Mouse (Mus musculus): Measurements from ENCODE around the gene Olfr1424. TPM values are rescaled to one million over a fixed set of nuclear protein-coding genes. Genes with fewer than 3 reads are reported as not detected.
A peak's percentile ranks its signal among the peaks of the same experiment; 100 is the strongest.

Gene Olfr1424
- polyA plus RNA-seq, 1 experiment from 2014 or later: not detected

DNA sequence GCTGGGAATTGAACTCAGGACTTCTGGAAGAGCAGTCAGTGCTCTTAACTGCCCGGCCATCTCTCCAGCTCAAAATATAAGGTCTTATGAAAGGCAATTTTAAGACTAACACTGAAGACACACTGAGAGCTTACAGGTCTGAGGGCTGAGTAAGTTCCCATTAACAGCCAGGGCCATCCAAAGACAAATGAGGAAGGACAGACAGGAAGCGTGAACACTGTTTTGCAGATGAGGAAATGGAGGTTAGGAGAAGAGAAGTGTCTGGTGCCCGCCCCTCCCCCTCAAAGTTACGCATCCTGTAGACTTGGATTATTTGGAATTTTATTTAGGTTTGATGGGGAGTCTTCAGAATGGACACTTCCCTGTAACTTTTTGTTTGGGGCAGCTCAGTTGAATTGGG, 38.3 kb downstream of the Olfr1424 start:
- no peaks in the 10 kb centered on the region for H3K36me3 ChIP-seq
- no peaks in the 10 kb centered on the region for H3K9me3 ChIP-seq (replicated peaks)
- no peak overlapping the region for H3K9ac ChIP-seq
- no peaks in the 10 kb centered on the region for H3K27me3 ChIP-seq
- no peak overlapping the region for H3K27ac ChIP-seq
- no peak overlapping the region for H3K4me2 ChIP-seq
- no peak overlapping the region for H3K4me3 ChIP-seq
- 78% methylated on average over 4 of the region's 4 CpGs for WGBS
- no peak for ATAC-seq (replicated peaks; ENCODE audit: insufficient number of reproducible peaks, insufficient read depth, low FRiP score, low read depth)
- no peaks in the 10 kb centered on the region for H3K4me1 ChIP-seq (replicated peaks)

DNA sequence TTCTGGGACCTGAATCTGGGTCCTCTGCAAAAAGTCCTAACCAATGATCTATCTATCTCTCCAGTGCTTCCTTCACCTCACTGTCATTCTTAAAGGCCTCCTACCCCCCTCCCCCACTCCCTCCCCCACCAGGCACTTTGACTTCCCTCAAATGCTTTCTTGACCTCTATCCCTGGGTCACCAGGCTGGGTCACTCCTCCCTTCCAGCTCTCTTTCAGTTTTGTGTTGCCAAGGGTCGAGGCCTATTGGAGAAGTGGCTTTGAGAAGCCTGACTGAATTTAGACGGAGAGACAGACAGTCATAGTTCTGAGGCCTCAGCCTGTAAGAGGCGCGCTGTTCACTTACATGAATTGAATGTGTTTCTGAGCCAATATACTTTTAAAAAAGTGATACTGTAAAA, 46.3 kb downstream of the Olfr1424 start:
- Histone ChIP-seq H3K4me2 (no peak overlapping the region), H3K27me3 (no peaks in the 10 kb centered on the region)
- 84% methylated on average over 4 of the region's 4 CpGs for WGBS

DNA sequence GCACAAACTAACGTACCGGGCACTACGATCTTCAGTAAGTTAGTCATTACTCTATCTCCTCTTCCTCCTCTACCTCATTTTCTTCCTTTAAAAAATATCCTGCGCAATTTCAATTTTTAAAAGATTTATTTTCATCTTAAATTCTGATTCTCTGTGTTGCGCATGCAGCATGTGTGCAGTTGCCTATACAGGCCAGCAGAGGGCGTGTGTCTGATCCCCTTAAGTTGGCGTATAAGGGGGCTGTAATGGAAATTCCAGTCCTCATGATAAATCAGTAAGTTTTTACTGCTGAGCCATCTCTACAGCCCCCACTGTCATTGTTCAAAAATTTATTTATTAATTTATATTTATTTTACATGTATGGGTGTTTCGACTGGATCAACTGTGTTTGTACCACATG, 46.8 kb downstream of the Olfr1424 start:
- Histone ChIP-seq H3K9ac (no peak overlapping the region), H3K36me3 (no peaks in the 10 kb centered on the region), H3K27ac (no peak overlapping the region), H3K27me3 (no peaks in the 10 kb centered on the region), H3K4me2 (no peak overlapping the region), H3K9me3 (replicated peaks) (no peaks in the 10 kb centered on the region), H3K4me3 (no peak overlapping the region), H3K4me1 (replicated peaks) (no peaks in the 10 kb centered on the region)
- 62% methylated on average over 8 of the region's 8 CpGs for WGBS
- ATAC-seq (replicated peaks; ENCODE audit: insufficient number of reproducible peaks, insufficient read depth, low FRiP score, low read depth): no peak

More for the DNA sequence above, 46.3 kb downstream of the Olfr1424 start:
- no peaks in the 10 kb centered on the region for H3K9me3 ChIP-seq (replicated peaks)
- no peak overlapping the region for H3K4me3 ChIP-seq
- H3K27ac ChIP-seq: no peak overlapping the region
- H3K4me1 ChIP-seq (replicated peaks): no peaks in the 10 kb centered on the region
- no peak overlapping the region for H3K9ac ChIP-seq
- no peaks in the 10 kb centered on the region for H3K36me3 ChIP-seq
- no peak for ATAC-seq (replicated peaks; ENCODE audit: insufficient number of reproducible peaks, insufficient read depth, low FRiP score, low read depth)

DNA sequence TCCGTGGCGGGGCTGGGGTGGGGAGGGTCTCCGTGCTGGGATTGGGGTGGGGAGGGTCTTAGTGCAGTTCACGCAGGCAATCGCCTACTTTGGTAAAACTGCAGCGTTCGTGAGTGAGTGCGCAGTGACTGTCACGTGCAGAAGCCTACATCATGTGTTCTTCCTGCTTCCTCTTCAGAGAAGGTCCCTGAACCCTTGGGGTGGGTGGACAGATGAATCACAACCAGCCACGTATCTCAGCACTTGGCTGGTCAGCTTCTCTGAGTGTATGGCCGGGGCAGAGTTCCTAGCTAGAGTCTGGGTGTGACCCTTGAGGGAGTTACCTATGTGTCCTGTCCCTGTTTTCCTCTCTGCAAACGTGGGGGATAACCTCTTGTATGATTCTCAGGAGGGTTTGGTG, 49.3 kb downstream of the Olfr1424 start:
- Histone ChIP-seq H3K4me1 (replicated peaks) (0 out of 2 replicates have a peak, but pooled peaks cover 10% of the 10 kb centered on the region), H3K27ac (peak overlapping the region; percentile 51), H3K36me3 (no peaks in the 10 kb centered on the region), H3K9me3 (replicated peaks) (no peaks in the 10 kb centered on the region), H3K9ac (peak overlapping the region; percentile 47), H3K4me2 (peak overlapping the region; percentile 79), H3K4me3 (peak overlapping the region; percentile 67), H3K27me3 (no peaks in the 10 kb centered on the region)
- WGBS: 2% methylated on average over 12 of the region's 12 CpGs
- ATAC-seq (replicated peaks; ENCODE audit: insufficient number of reproducible peaks, insufficient read depth, low FRiP score, low read depth): no peak

DNA sequence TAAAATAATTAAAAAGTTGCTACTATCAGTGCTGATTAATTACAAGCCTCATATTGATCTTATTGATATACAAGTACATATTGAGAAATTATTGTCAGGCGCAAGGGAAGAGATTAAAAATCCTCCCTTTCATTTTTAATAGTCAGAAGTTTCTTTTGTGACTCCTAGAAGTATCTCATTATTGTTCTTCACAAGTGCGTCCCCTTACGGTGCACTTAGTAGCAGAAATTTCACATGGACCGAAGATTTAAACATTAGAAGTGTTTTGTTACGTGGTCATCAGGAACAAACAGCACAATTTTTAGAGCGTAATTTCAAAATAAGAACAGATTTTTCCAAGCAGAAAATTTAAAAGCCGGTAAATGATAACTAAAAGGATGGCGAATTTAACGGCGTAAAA, 49.9 kb downstream of the Olfr1424 start:
- Histone ChIP-seq H3K4me1 (replicated peaks) (peaks cover 10% of the 10 kb centered on the region; the same call in 1 of the 2 replicates), H3K27ac (peak overlapping the region; percentile 87), H3K27me3 (no peaks in the 10 kb centered on the region), H3K36me3 (no peaks in the 10 kb centered on the region), H3K4me3 (peak overlapping the region; percentile 67), H3K9ac (peak overlapping the region; percentile 47; the same call in 1 of the 2 replicates), H3K9me3 (replicated peaks) (no peaks in the 10 kb centered on the region), H3K4me2 (peak overlapping the region; percentile 79)
- 2% methylated on average over 10 of the region's 10 CpGs for WGBS
- no peak for ATAC-seq (replicated peaks; ENCODE audit: insufficient number of reproducible peaks, insufficient read depth, low FRiP score, low read depth)

DNA sequence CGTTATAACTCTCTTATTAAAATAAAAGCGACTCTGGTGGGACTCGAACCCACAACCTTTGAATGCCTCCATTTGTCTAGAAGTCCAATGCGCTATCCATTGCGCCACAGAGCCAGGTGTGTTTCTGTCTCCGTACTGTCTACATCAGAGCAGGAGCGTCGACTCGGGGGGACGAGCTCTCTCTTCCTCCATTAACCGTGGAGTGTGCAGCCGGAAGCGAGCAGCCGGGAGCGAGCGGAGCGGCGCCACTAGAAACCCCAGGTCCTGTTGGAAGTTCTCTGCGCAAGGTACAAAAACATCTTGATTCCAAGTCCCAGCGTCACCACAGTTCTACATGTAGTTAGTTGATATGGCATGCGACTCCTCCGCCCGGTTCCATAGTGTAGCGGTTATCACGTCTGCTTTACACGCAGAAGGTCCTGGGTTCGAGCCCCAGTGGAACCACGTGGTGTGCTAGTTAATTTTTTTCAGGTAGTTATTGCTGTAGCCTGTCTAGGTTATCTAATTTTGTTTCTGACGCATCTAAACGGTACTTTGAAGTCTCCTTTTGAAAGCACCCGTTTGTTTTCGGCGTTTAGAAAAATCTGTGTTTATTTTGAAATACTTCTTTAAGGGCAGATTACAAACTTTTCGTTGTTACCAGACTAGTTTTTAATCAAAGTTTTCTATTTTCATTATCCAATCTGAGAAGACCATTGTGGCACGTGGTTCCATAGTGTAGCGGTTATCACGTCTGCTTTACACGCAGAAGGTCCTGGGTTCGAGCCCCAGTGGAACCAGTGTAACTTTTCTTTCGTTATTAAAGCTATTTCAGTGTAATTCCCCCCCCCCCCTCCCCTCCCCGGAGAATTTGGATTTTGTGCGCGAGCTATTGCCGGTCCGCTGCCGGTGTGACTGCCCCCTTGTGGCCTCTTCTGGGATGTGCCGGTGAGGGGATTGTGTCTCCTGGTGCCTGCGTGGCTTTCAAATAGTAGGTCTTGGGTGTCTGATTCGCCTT, 50.6 kb downstream of the Olfr1424 start:
- peak overlapping the region; percentile 79 for H3K4me2 ChIP-seq
- peak overlapping the region; percentile 67 for H3K4me3 ChIP-seq
- peak; percentile 80 for ATAC-seq (replicated peaks; ENCODE audit: insufficient number of reproducible peaks, insufficient read depth, low FRiP score, low read depth)

DNA sequence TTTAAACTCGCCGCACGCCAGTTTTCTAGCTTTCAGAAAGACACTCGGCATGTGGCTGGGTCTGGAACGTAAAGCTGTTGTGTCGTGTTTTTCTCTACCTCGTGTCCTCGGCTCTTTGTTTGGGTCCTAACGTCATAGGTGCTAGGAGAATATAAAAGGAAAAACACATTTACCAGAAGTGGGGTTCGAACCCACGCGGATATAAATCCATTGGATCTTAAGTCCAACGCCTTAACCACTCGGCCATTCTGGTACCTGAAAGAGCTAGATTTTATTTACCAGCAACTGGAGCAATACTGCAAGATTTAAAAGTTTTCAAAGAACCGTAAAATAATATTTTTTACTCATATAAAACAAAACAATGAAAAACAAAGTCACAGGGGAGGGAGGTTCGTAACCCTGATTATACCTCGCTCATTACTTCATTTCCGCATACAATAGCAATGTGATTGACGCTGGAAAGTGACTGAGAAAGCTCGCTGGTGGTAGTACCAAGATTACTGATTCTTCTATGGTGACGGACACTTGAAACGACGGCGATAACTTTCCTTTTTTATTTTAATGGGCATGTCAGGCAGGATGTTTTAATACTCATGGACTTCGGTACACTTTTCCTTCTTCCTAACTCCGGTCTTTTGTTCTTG, 51.4 kb downstream of the Olfr1424 start:
- 0 out of 2 replicates have a peak, but pooled peaks have one; percentile 23 for ATAC-seq (replicated peaks; ENCODE audit: insufficient number of reproducible peaks, insufficient read depth, low FRiP score, low read depth)
- Histone ChIP-seq H3K4me2 (peak overlapping the region; percentile 79), H3K36me3 (no peaks in the 10 kb centered on the region), H3K27ac (peak overlapping the region; percentile 87), H3K9me3 (replicated peaks) (no peaks in the 10 kb centered on the region), H3K9ac (peak overlapping the region; percentile 63), H3K4me1 (replicated peaks) (peaks cover 23% of the 10 kb centered on the region), H3K4me3 (peak overlapping the region; percentile 67), H3K27me3 (no peaks in the 10 kb centered on the region)
- WGBS: under 1% methylated on average over 26 of the region's 26 CpGs

More for the DNA sequence above, 50.6 kb downstream of the Olfr1424 start:
- Histone ChIP-seq H3K4me1 (replicated peaks) (peaks cover 17% of the 10 kb centered on the region), H3K9me3 (replicated peaks) (no peaks in the 10 kb centered on the region), H3K9ac (peak overlapping the region; percentile 47), H3K27me3 (no peaks in the 10 kb centered on the region), H3K27ac (peak overlapping the region; percentile 87), H3K36me3 (no peaks in the 10 kb centered on the region)
- under 1% methylated on average over 49 of the region's 49 CpGs for WGBS

DNA sequence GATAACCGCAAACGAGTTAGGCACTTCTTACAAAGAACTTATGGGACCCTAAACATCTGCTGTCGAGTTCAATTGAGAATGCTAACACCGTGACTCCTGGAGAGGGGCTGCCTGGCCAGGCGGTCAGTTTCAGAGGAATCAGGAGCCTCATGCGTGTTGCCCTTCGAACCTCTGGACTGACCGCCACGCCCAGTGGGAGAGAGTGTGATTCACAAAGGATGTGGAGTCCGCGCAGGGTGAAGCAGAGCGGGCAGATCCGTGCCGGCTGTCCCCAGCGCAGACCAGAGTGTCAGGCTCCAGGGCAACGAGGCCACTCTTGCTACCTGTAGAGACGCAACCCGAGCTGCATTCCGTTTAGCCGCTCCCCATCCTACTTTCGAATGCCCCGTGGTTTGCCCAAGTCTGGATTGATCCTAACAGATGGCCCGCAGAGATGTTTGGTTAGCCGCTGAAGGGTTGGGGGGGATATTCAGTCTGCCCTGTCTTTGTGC, 52.2 kb downstream of the Olfr1424 start:
- Histone ChIP-seq H3K27ac (peak overlapping the region; percentile 87), H3K9me3 (replicated peaks) (no peaks in the 10 kb centered on the region), H3K36me3 (no peaks in the 10 kb centered on the region), H3K9ac (peak overlapping the region; percentile 63), H3K4me2 (peak overlapping the region; percentile 79), H3K27me3 (no peaks in the 10 kb centered on the region), H3K4me1 (replicated peaks) (peaks cover 23% of the 10 kb centered on the region), H3K4me3 (peak overlapping the region; percentile 67)
- peak; percentile 21; the same call in 1 of the 2 replicates for ATAC-seq (replicated peaks; ENCODE audit: insufficient number of reproducible peaks, insufficient read depth, low FRiP score, low read depth)
- under 1% methylated on average over 24 of the region's 24 CpGs for WGBS

DNA sequence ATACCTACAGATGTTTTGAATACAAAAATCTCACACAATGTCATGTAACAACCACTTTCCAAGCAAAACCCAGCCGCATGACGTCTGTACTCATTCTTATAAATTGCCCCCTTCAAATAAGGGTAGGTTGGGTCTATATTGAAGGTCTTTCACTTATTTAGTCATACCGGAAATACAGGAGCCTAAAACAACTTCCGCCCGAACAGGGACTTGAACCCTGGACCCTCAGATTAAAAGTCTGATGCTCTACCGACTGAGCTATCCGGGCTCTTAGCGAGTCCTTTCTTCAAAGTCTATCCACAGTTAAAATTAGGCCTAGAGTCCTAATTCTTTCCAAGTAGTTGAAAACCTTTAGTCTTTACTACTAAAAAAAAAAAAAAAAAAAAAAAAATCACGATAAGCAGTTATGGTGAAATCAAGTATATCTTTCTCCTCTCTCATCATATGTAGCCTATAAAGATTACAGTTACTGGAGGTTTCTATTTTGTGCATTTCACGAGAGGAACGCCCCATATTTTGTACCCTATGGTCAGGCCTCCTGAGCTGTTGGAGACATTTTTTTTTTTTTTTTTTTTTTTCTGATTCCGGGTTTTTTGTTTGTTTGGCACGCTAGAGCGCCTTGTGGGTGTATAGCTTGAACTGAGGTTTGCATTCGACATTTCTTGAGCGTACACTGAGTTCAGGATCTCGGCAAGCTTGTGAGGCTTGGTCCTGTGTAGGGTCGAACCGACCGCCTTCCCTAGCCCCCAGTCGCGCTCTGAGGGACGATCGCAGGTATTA, 52.8 kb downstream of the Olfr1424 start:
- H3K9ac ChIP-seq: peak overlapping the region; percentile 63
- no peaks in the 10 kb centered on the region for H3K9me3 ChIP-seq (replicated peaks)
- ATAC-seq (replicated peaks; ENCODE audit: insufficient number of reproducible peaks, insufficient read depth, low FRiP score, low read depth): no peak
- peaks cover 24% of the 10 kb centered on the region for H3K4me1 ChIP-seq (replicated peaks)
- H3K4me3 ChIP-seq: peak overlapping the region; percentile 67
- 1% methylated on average over 24 of the region's 24 CpGs for WGBS
- H3K4me2 ChIP-seq: peak overlapping the region; percentile 79
- H3K27ac ChIP-seq: peak overlapping the region; percentile 87
- H3K27me3 ChIP-seq: no peaks in the 10 kb centered on the region
- no peaks in the 10 kb centered on the region for H3K36me3 ChIP-seq

Data from heart, embryonic 15.5 days (tissue).